Mouse (Mus musculus) testis, adult 2 months (tissue): ENCODE results near the gene C530008M17Rik.

Experiments used
- CTCF ChIP-seq: fragments of 200-500 bp; IDR thresholded peaks from 2 replicates; pipeline ENCODE4 v1.5.1; 2012; ENCODE audit warnings: low read depth, mild to moderate bottlenecking, inconsistent platforms, low read length, moderate library complexity; ENCODE audit not compliant: control insufficient read depth, insufficient read depth, insufficient replicate concordance
- POLR2A ChIP-seq: fragments of 200-500 bp; IDR thresholded peaks from 2 replicates; pipeline ENCODE4 v1.6.1; 2012; ENCODE audit warnings: low read depth, mild to moderate bottlenecking, inconsistent platforms, low read length, moderate library complexity; ENCODE audit not compliant: control insufficient read depth

GRCm38 (mm10) chr5:76832529-76833210 lies 176.4 kb downstream of the C530008M17Rik start:
- no peak for TF ChIP-seq CTCF
- no peak for TF ChIP-seq POLR2A
